Mouse (Mus musculus): Measurements from ENCODE around the gene C2cd2l.
A peak's percentile ranks its signal among the peaks of the same experiment; 100 is the strongest.
"Not testable (repeated sequence)": the region's sequence is repeated elsewhere in the genome, so short reads cannot be mapped to it uniquely, and the experiment has no call there.

The C2cd2l gene

GRCm38 (mm10) chr9:44314910-44315309 lies 5.2 kb downstream of the C2cd2l start:
- no peak for DNase-seq (ENCODE audit: low read depth in 1 of 2, low spot score in 2 of 2)

- DNase-seq (ENCODE audit: low read depth in 1 of 2, low spot score in 2 of 2) = no peak
Measured at GRCm38 (mm10) chr9:44314257-44314547, 5.9 kb downstream of the C2cd2l start.

- DNase-seq (ENCODE audit: low read depth in 1 of 2, low spot score in 2 of 2) = no peak
Measured at GRCm38 (mm10) chr9:44313476-44314256, 6.4 kb downstream of the C2cd2l start.

- DNase-seq (ENCODE audit: low read depth in 1 of 2, low spot score in 2 of 2) = no peak
Measured at GRCm38 (mm10) chr9:44311136-44312134, 8.7 kb downstream of the C2cd2l start.

GRCm38 (mm10) chr9:44310750-44311135 lies 9.3 kb downstream of the C2cd2l start:
- no peak for DNase-seq (ENCODE audit: low read depth in 1 of 2, low spot score in 2 of 2)

GRCm38 (mm10) chr9:44309756-44310155 lies 10.3 kb downstream of the C2cd2l start:
- no peak for DNase-seq (ENCODE audit: low read depth in 1 of 2, low spot score in 2 of 2)

GRCm38 (mm10) chr9:44307248-44307647 lies 12.8 kb downstream of the C2cd2l start:
- DNase-seq (ENCODE audit: low read depth in 1 of 2, low spot score in 2 of 2) = no peak

GRCm38 (mm10) chr9:44306532-44306931 lies 13.6 kb downstream of the C2cd2l start:
- DNase-seq (ENCODE audit: low read depth in 1 of 2, low spot score in 2 of 2) = no peak

- DNase-seq (ENCODE audit: low read depth in 1 of 2, low spot score in 2 of 2) = peak; percentile 96
Measured at GRCm38 (mm10) chr9:44305466-44306079, 14.5 kb downstream of the C2cd2l start, which contains the start of gene Hinfp. TSS of gene Hinfp (minus strand) at chr9:44305671.

GRCm38 (mm10) chr9:44300001-44300400 lies 20.1 kb downstream of the C2cd2l start:
- DNase-seq (ENCODE audit: low read depth in 1 of 2, low spot score in 2 of 2) = not testable (repeated sequence)

- DNase-seq (ENCODE audit: low read depth in 1 of 2, low spot score in 2 of 2) = no peak
Measured at GRCm38 (mm10) chr9:44292490-44292889, 27.6 kb downstream of the C2cd2l start.

GRCm38 (mm10) chr9:44288959-44289291 lies 31.2 kb downstream of the C2cd2l start:
- no peak for DNase-seq (ENCODE audit: low read depth in 1 of 2, low spot score in 2 of 2)

GRCm38 (mm10) chr9:44288076-44288958 lies 31.8 kb downstream of the C2cd2l start, which contains the start of gene Abcg4:
TSS of gene Abcg4 (minus strand) at chr9:44288615.
- DNase-seq (ENCODE audit: low read depth in 1 of 2, low spot score in 2 of 2) = no peak

- no peak for DNase-seq (ENCODE audit: low read depth in 1 of 2, low spot score in 2 of 2)
Measured at GRCm38 (mm10) chr9:44287401-44288075, 32.5 kb downstream of the C2cd2l start.

- DNase-seq (ENCODE audit: low read depth in 1 of 2, low spot score in 2 of 2) = no peak
Measured at GRCm38 (mm10) chr9:44287003-44287400, 33.1 kb downstream of the C2cd2l start.

- no peak for DNase-seq (ENCODE audit: low read depth in 1 of 2, low spot score in 2 of 2)
Measured at GRCm38 (mm10) chr9:44286256-44286850, 33.7 kb downstream of the C2cd2l start.

GRCm38 (mm10) chr9:44283183-44283582 lies 36.9 kb downstream of the C2cd2l start:
- no peak for DNase-seq (ENCODE audit: low read depth in 1 of 2, low spot score in 2 of 2)

- DNase-seq (ENCODE audit: low read depth in 1 of 2, low spot score in 2 of 2) = no peak
Measured at GRCm38 (mm10) chr9:44269973-44270372, 50.1 kb downstream of the C2cd2l start.

- DNase-seq (ENCODE audit: low read depth in 1 of 2, low spot score in 2 of 2) = no peak
Measured at GRCm38 (mm10) chr9:44269077-44269476, 51.0 kb downstream of the C2cd2l start.

GRCm38 (mm10) chr9:44268432-44268831 lies 51.7 kb downstream of the C2cd2l start, which contains the start of gene Nlrx1:
TSS of gene Nlrx1 (minus strand) at chr9:44268599.
- peak in 1 of 2 experiments; percentile 42 for DNase-seq (ENCODE audit: low read depth in 1 of 2, low spot score in 2 of 2)

All from monocyte, adult 2 months (primary cell).